Mouse (Mus musculus) lung, embryonic 16.5 days (tissue): Measurements from ENCODE around the gene Gm9747. TPM values are rescaled to one million over a fixed set of nuclear protein-coding genes. Genes with fewer than 3 reads are reported as not detected.

Experiments
- ATAC-seq: fragments of 200-750 bp; cut with Nextera tagmentation; 2 replicates; pipeline ENCODE4 v1.8.0; 2017; ENCODE audit warnings: low read depth, mild to moderate bottlenecking, moderate library complexity
- H3K27ac ChIP-seq: fragments of 300-500 bp; sonication (generic); 2 replicates; pipeline ENCODE4 v1.5.1; 2014; ENCODE audit warnings: mild to moderate bottlenecking, control low read depth, low read length
- H3K27me3 ChIP-seq: fragments of 300-500 bp; sonication (generic); 2 replicates; pipeline ENCODE4 v1.6.1; 2014; ENCODE audit warnings: low read depth, low read length, mixed read lengths; ENCODE audit not compliant: control insufficient read depth, insufficient read depth
- H3K36me3 ChIP-seq: fragments of 300-500 bp; sonication (generic); 2 replicates; pipeline ENCODE4 v1.6.1; 2014; ENCODE audit warnings: low read length; ENCODE audit not compliant: control insufficient read depth, insufficient read depth
- H3K4me1 ChIP-seq: fragments of 300-500 bp; sonication (generic); replicated peaks from 2 replicates; pipeline ENCODE4 v1.6.1; 2014; ENCODE audit warnings: low read length, mixed read lengths; ENCODE audit not compliant: control insufficient read depth, insufficient read depth
- H3K4me2 ChIP-seq: fragments of 300-500 bp; sonication (generic); 2 replicates; pipeline ENCODE4 v1.6.1; 2014; ENCODE audit warnings: low read depth, low read length, control low read depth
- H3K4me3 ChIP-seq: fragments of 300-500 bp; sonication (generic); 2 replicates; pipeline ENCODE4 v1.5.1; 2014; ENCODE audit warnings: mild to moderate bottlenecking, low read length, control low read depth
- H3K9ac ChIP-seq: fragments of 300-500 bp; sonication (generic); 2 replicates; pipeline ENCODE4 v1.6.1; 2014; ENCODE audit warnings: low read length, control low read depth
- H3K9me3 ChIP-seq: fragments of 300-500 bp; sonication (generic); 2 replicates; pipeline ENCODE4 v1.6.1; 2016; ENCODE audit warnings: low read length; ENCODE audit not compliant: control insufficient read depth
- WGBS: fragments of 180-500 bp; shearing (Covaris S2); extraction: QIAGEN DNeasy Blood & Tissue Kit; methylation state at CpG from one replicate; pipeline ENCODE4 v1.1.7; 2014; 5-methylcytosine and 5-hydroxymethylcytosine counted together
- polyA plus RNA-seq: library from polyadenylated mRNA; unstranded; fragments of >200 nt; fragmentation: Nextera tagmentation; extraction: Ambion mirVana; gene quantifications from 2 replicates; pipeline ENCODE4 v1.2.1, GENCODE M21; 2015

Gene Gm9747
- polyA plus RNA-seq, 1 experiment from 2014 or later = 33.9 TPM

DNA sequence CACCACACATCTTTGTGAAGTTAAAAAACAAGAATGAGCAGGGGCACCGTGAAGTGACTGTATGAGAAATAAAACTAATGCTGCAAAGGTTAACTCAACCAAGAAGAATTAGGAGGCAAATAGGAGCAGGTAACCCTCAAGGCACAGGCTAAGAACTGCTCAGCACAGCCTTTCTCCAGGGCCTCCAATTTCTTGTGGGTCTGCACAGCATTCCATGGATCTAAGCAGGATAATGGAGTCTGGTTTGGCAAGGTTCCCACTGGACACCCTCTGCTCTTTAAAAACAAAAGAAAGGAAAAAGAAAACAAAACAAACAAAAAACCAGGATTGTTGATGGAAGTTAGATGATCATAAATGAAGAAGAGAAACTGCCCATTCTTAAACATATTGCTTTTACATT, 11.4 kb upstream of the Gm9747 start:
- WGBS = 15% methylated on average over 1 of the region's 1 CpGs
- H3K27ac ChIP-seq = peak overlapping the region; percentile 37

GRCm38 (mm10) chr1:82223042-82223795, 9.7 kb upstream of the Gm9747 start:
- no peak overlapping the region for H3K27ac ChIP-seq
- 82% methylated on average over 5 of the region's 5 CpGs for WGBS
- peaks cover 11% of the 10 kb centered on the region for H3K4me1 ChIP-seq
- H3K27me3 ChIP-seq = no peaks in the 10 kb centered on the region
- no peak for ATAC-seq
- H3K36me3 ChIP-seq = no peaks in the 10 kb centered on the region
- no peaks in the 10 kb centered on the region for H3K9me3 ChIP-seq
- H3K4me3 ChIP-seq = no peak overlapping the region
- no peak overlapping the region for H3K9ac ChIP-seq
- H3K4me2 ChIP-seq = no peak overlapping the region

More for the DNA sequence above, 11.4 kb upstream of the Gm9747 start:
- peak; percentile 52; the same call in 1 of the 2 replicates for ATAC-seq
- peaks cover 11% of the 10 kb centered on the region for H3K4me1 ChIP-seq
- H3K4me2 ChIP-seq = peak overlapping the region; percentile 40; the same call in 1 of the 2 replicates
- no peaks in the 10 kb centered on the region for H3K9me3 ChIP-seq
- no peak overlapping the region for H3K4me3 ChIP-seq
- no peaks in the 10 kb centered on the region for H3K27me3 ChIP-seq
- H3K9ac ChIP-seq = no peak overlapping the region; the same call in 1 of the 2 replicates
- no peaks in the 10 kb centered on the region for H3K36me3 ChIP-seq

DNA sequence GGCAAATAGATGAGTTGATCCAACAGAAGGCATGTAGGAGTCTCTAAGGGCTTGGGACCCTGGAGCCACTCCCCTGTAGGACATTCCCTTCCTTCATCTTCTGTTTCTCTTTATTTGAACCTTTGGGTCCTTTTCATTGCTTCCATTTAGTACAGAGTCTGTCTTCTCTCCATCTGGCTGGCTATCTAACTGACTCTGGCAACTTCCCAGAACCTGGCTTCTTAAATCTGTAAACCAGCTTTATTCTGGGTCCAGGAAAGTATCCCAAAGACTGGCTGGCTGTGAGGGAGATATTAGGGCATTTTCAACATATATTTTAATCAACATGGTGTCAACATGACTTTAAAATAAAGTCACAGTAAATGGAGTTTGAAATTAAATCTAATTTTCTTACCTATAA, 4.1 kb upstream of the Gm9747 start:
- no peak overlapping the region for H3K27ac ChIP-seq
- no peak overlapping the region for H3K4me2 ChIP-seq
- no peak for ATAC-seq
- H3K4me3 ChIP-seq = no peak overlapping the region
- H3K36me3 ChIP-seq = no peaks in the 10 kb centered on the region
- H3K27me3 ChIP-seq = no peaks in the 10 kb centered on the region
- no peak overlapping the region for H3K9ac ChIP-seq
- no peaks in the 10 kb centered on the region for H3K9me3 ChIP-seq
- no peaks in the 10 kb centered on the region for H3K4me1 ChIP-seq

GRCm38 (mm10) chr1:82234616-82235015, 1.7 kb downstream of the Gm9747 start:
- H3K4me2 ChIP-seq = no peak overlapping the region
- 94% methylated on average over 3 of the region's 3 CpGs for WGBS
- no peak for ATAC-seq
- no peak overlapping the region for H3K9ac ChIP-seq
- H3K4me1 ChIP-seq = no peaks in the 10 kb centered on the region; the same call in 1 of the 2 replicates
- H3K4me3 ChIP-seq = no peak overlapping the region
- H3K27me3 ChIP-seq = no peaks in the 10 kb centered on the region
- H3K27ac ChIP-seq = no peak overlapping the region
- H3K9me3 ChIP-seq = no peaks in the 10 kb centered on the region
- peaks cover 21% of the 10 kb centered on the region for H3K36me3 ChIP-seq

DNA sequence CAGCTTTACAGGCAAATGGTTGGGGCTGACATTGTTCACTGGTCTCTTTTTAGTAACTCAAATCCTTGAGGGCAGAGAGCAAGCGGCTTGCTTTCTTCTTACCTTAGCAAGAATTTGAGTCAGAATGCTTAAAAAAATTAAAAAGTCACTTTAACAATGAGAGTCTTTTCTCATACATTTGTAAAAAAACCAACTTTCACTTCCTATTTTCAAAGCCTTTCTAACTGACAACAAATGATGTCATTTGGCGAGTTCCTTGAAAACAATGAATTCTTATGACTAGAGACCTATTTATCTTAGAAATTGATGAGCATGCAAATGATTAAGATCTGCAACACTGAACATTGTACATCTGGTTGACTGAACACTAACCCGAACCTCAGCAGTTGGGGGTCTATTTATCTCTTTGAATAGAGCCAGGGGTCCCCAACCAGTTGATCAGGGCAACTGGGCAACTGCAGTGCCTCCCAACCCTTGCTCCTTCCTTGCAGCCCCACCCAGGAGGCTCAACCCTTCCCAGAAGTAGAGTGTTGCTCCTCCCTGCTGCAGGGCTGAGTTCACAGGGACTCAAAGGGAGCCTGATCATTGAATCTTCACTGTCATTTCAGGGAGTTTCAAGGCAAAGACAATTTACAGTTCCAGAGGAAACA, 2.7 kb downstream of the Gm9747 start:
- Histone ChIP-seq H3K27ac (no peak overlapping the region), H3K4me1 (no peaks in the 10 kb centered on the region; the same call in 1 of the 2 replicates), H3K36me3 (peaks cover 21% of the 10 kb centered on the region), H3K9me3 (no peaks in the 10 kb centered on the region), H3K4me3 (no peak overlapping the region), H3K4me2 (no peak overlapping the region), H3K27me3 (no peaks in the 10 kb centered on the region), H3K9ac (no peak overlapping the region)
- no peak for ATAC-seq
- WGBS = 83% methylated on average over 3 of the region's 3 CpGs

- no peak overlapping the region for H3K27ac ChIP-seq
- peaks cover 7% of the 10 kb centered on the region for H3K4me1 ChIP-seq
- H3K4me2 ChIP-seq = no peak overlapping the region
- WGBS = 71% methylated on average over 4 of the region's 4 CpGs
- ATAC-seq = no peak
- H3K27me3 ChIP-seq = no peaks in the 10 kb centered on the region
- peaks cover 21% of the 10 kb centered on the region for H3K36me3 ChIP-seq
- H3K9ac ChIP-seq = no peak overlapping the region
- no peak overlapping the region for H3K4me3 ChIP-seq
- H3K9me3 ChIP-seq = no peaks in the 10 kb centered on the region
Observed at GRCm38 (mm10) chr1:82238245-82238644, 5.3 kb downstream of the Gm9747 start.

GRCm38 (mm10) chr1:82239409-82240201, 6.7 kb downstream of the Gm9747 start:
- H3K9ac ChIP-seq = no peak overlapping the region
- no peaks in the 10 kb centered on the region for H3K27me3 ChIP-seq
- H3K4me3 ChIP-seq = no peak overlapping the region
- H3K9me3 ChIP-seq = no peaks in the 10 kb centered on the region
- WGBS = 51% methylated on average over 3 of the region's 3 CpGs
- H3K4me1 ChIP-seq = peaks cover 7% of the 10 kb centered on the region
- H3K27ac ChIP-seq = no peak overlapping the region
- H3K36me3 ChIP-seq = peaks cover 20% of the 10 kb centered on the region
- no peak for ATAC-seq
- H3K4me2 ChIP-seq = no peak overlapping the region

DNA sequence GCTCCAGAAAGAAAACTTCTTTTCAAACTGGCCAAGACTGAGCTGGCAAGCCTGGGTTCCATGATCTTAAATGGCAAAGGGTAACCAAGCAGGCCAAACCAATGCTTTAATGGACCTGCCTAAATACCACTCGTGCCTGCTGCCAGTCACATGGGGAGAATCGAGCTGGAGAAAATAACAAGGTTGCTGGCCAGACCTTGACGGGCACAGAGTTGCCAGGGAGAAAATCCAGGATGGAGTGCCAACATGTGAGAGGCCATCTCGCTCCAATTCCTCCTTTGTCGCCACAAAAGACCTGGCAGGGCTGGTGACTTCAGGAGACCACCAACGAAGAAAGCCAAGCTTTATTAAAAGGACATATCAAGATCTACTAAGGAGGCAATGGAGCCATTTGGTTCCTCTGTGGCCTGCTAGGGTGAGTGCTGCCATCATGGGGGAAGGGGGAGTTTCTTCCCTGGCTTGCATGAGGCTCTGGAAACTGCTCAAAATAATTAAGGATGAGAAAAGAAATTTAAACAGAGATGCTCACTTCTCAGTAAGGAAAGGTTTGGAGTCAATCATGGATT, 10.4 kb downstream of the Gm9747 start:
- Histone ChIP-seq H3K36me3 (no peaks in the 10 kb centered on the region), H3K4me3 (no peak overlapping the region), H3K4me2 (no peak overlapping the region), H3K9ac (no peak overlapping the region), H3K27ac (no peak overlapping the region), H3K27me3 (no peaks in the 10 kb centered on the region), H3K9me3 (no peaks in the 10 kb centered on the region), H3K4me1 (peaks cover 12% of the 10 kb centered on the region)
- ATAC-seq = no peak
- 80% methylated on average over 6 of the region's 6 CpGs for WGBS

DNA sequence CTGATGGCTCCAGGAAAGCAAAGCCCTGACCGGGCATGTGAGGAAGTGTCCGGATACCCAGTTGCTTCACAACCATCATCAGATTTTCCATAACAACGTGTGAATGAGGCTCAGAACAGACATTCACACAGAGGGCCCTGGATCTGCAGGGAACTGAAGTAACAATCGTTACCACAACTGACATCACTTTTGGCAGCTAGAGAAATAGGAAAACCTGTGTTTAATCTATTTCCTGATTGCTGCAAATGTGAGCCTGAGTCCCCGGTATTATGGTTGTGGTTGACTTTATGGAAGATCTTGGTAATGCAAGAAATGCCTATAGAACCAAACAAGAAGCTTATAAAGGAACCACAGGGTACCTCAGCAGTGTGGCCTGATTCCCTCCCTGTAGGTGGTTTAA, 12.1 kb downstream of the Gm9747 start:
- no peak for ATAC-seq

More for the DNA sequence above, 12.1 kb downstream of the Gm9747 start:
- Histone ChIP-seq H3K4me2 (no peak overlapping the region), H3K9me3 (no peaks in the 10 kb centered on the region), H3K9ac (no peak overlapping the region), H3K27me3 (no peaks in the 10 kb centered on the region), H3K27ac (no peak overlapping the region), H3K4me1 (peaks cover 12% of the 10 kb centered on the region), H3K36me3 (no peaks in the 10 kb centered on the region), H3K4me3 (no peak overlapping the region)
- WGBS = 69% methylated on average over 5 of the region's 5 CpGs
